Mouse (Mus musculus) MEL (cell line): ENCODE data around the gene Camta1.

Experiments used
- CTCF ChIP-seq, 3 experiments: IDR thresholded peaks in 2 of 3; conservative IDR thresholded peaks in 1 of 3; 2 replicates each; pipeline ENCODE4 v1.5.1; 2011 to 2012; ENCODE audit warnings: low read length in 3 of 3, low read depth in 2 of 3, mild to moderate bottlenecking in 2 of 3, improper control_type of control experiment in 1 of 3, inconsistent platforms in 1 of 3, mixed read lengths in 1 of 3, moderate library complexity in 1 of 3; ENCODE audit not compliant: control insufficient read depth in 1 of 3, insufficient read depth in 1 of 3, poor library complexity in 1 of 3, severe bottlenecking in 1 of 3
- E2F4 ChIP-seq: IDR thresholded peaks from 2 replicates; pipeline ENCODE4 v1.6.1; 2011; ENCODE audit warnings: low read depth, low read length, improper control_type of control experiment, borderline replicate concordance
- ELF1 ChIP-seq: IDR thresholded peaks from 2 replicates; pipeline ENCODE4 v1.6.1; 2014; ENCODE audit warnings: low read depth, mild to moderate bottlenecking, inconsistent platforms, low read length, improper control_type of control experiment, moderate library complexity
- JUND ChIP-seq: IDR thresholded peaks from 2 replicates; pipeline ENCODE4 v1.6.1; 2011; ENCODE audit warnings: low read depth, mild to moderate bottlenecking, improper control_type of control experiment, low read length
- MAZ ChIP-seq: IDR thresholded peaks from 2 replicates; pipeline ENCODE4 v1.6.1; 2012; ENCODE audit warnings: low read depth, mild to moderate bottlenecking, inconsistent platforms, low read length, improper control_type of control experiment
- POLR2A ChIP-seq, 2 experiments: IDR thresholded peaks; 2 replicates each; pipeline ENCODE4 v1.6.1; 2011 to 2012; ENCODE audit warnings: low read length in 2 of 2, mild to moderate bottlenecking in 2 of 2, control low read depth in 1 of 2, improper control_type of control experiment in 1 of 2, low read depth in 1 of 2, moderate library complexity in 1 of 2; ENCODE audit not compliant: control insufficient read depth in 1 of 2, insufficient read depth in 1 of 2, poor library complexity in 1 of 2
- SIN3A ChIP-seq: IDR thresholded peaks from 2 replicates; pipeline ENCODE4 v1.6.1; 2012; ENCODE audit warnings: low read length, improper control_type of control experiment, inconsistent platforms
- SMC3 ChIP-seq: IDR thresholded peaks from 2 replicates; pipeline ENCODE4 v1.6.1; 2011; ENCODE audit warnings: low read depth, low read length, improper control_type of control experiment
- ZC3H11A ChIP-seq: IDR thresholded peaks from 2 replicates; pipeline ENCODE4 v1.6.1; 2012; ENCODE audit warnings: low read depth, mild to moderate bottlenecking, inconsistent platforms, low read length, improper control_type of control experiment

GRCm38 (mm10) chr4:150913743-150914142 is 947.9 kb downstream of the Camta1 start:
- TF ChIP-seq SMC3 (no peak), ELF1 (no peak), MAZ (no peak), ZC3H11A (no peak), CTCF (IDR thresholded peaks at IDR 0.05 in 2 of 3, conservative IDR thresholded peaks at IDR 0.05 in 1 of 3; ENCODE audit: control insufficient read depth in 1 of 3, insufficient read depth in 1 of 3, low read depth in 2 of 3, low read length in 3 of 3, poor library complexity in 1 of 3, severe bottlenecking in 1 of 3) (no peak), JUND (no peak), E2F4 (peak; percentile 43; the same call in 1 of the 2 replicates), SIN3A (no peak; the same call in 1 of the 2 replicates), POLR2A (IDR thresholded peaks at IDR 0.05; ENCODE audit: control insufficient read depth in 1 of 2, insufficient read depth in 1 of 2, low read depth in 1 of 2, low read length in 2 of 2, poor library complexity in 1 of 2) (no peak)
